ENCODE assay signal across 8 mouse cellular contexts in the genomic region with DNA sequence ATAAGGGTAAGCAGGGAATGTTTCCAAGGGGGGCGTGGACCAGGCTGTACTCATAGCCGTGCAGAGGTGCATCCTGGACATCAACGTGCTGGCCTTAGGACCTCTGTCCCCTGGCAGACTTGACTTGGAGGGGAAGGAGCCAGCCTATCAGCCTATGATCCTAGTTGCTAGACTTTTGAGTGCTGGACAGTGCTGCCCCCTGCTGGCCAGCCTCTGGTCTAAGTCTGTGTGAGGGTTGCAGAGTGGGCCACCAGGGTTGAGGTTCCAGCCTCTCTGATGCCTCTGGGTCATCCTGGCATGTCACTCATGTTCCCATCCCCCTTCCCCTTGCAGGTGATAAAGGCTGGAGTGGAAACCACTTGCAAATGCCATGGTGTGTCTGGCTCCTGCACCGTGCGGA. TPM values are rescaled to one million over a fixed set of nuclear protein-coding genes. Genes with fewer than 3 reads are reported as not detected.
DNase-seq lines count a peak whose midpoint lies in the region; ATAC-seq lines count a peak whose summit lies in the region.

No protein-coding gene starts in this region.

- no peaks in the 10 kb centered on the region for H3K27me3 ChIP-seq in embryonic facial prominence, embryonic 14.5 days (replicated peaks; ENCODE audit: control insufficient read depth, insufficient read depth, low read length)
- 0 out of 2 replicates have a peak, but pooled peaks cover 9% of the 10 kb centered on the region for H3K27me3 ChIP-seq in hindbrain, embryonic 12.5 days
- peaks cover 46% of the 10 kb centered on the region for H3K27me3 ChIP-seq in midbrain, embryonic 12.5 days

- no peak overlapping the region for H3K27ac ChIP-seq in embryonic facial prominence, embryonic 14.5 days (replicated peaks; ENCODE audit: low read depth, low read length)
- no peak overlapping the region for H3K27ac ChIP-seq in hindbrain, embryonic 12.5 days
- 0 out of 2 replicates have a peak overlapping the region, but pooled peaks have one; percentile 70 for H3K27ac ChIP-seq in midbrain, embryonic 12.5 days (replicated peaks)

- H3K36me3 ChIP-seq in embryonic facial prominence, embryonic 14.5 days (ENCODE audit: control insufficient read depth, insufficient read depth, low read length), result 0 out of 2 replicates have a peak, but pooled peaks cover 9% of the 10 kb centered on the region
- H3K36me3 ChIP-seq in hindbrain, embryonic 12.5 days, result no peaks in the 10 kb centered on the region
- H3K36me3 ChIP-seq in midbrain, embryonic 12.5 days, result no peaks in the 10 kb centered on the region

- WGBS in embryonic facial prominence, embryonic 14.5 days, result 44% methylated on average over 5 of the region's 5 CpGs
- WGBS in hindbrain, embryonic 12.5 days, result 48% methylated on average over 5 of the region's 5 CpGs
- 28% methylated on average over 5 of the region's 5 CpGs for WGBS in midbrain, embryonic 12.5 days

- no peaks in the 10 kb centered on the region for H3K9me3 ChIP-seq in embryonic facial prominence, embryonic 14.5 days (ENCODE audit: control insufficient read depth, low read length)
- H3K9me3 ChIP-seq in hindbrain, embryonic 12.5 days (replicated peaks), result no peaks in the 10 kb centered on the region
- no peaks in the 10 kb centered on the region for H3K9me3 ChIP-seq in midbrain, embryonic 12.5 days

- peak; percentile 65; the same call in 1 of the 2 replicates for ATAC-seq in embryonic facial prominence, embryonic 14.5 days (ENCODE audit: low read depth)
- ATAC-seq in hindbrain, embryonic 12.5 days (ENCODE audit: low FRiP score), result 0 out of 2 replicates have a peak, but pooled peaks have one; percentile 32
- 0 out of 2 replicates have a peak, but pooled peaks have one; percentile 45 for ATAC-seq in midbrain, embryonic 12.5 days (ENCODE audit: low FRiP score, low read depth)

- no peak overlapping the region for H3K4me3 ChIP-seq in embryonic facial prominence, embryonic 14.5 days (ENCODE audit: low read depth, low read length)
- H3K4me3 ChIP-seq in hindbrain, embryonic 12.5 days, result no peak overlapping the region
- H3K4me3 ChIP-seq in midbrain, embryonic 12.5 days, result no peak overlapping the region

- H3K9ac ChIP-seq in embryonic facial prominence, embryonic 14.5 days (ENCODE audit: low read depth, low read length), result no peak overlapping the region
- H3K9ac ChIP-seq in hindbrain, embryonic 12.5 days, result no peak overlapping the region
- no peak overlapping the region for H3K9ac ChIP-seq in midbrain, embryonic 12.5 days (replicated peaks)

- no peak overlapping the region for H3K4me2 ChIP-seq in embryonic facial prominence, embryonic 14.5 days (ENCODE audit: low read depth, low read length)
- H3K4me2 ChIP-seq in hindbrain, embryonic 12.5 days (replicated peaks), result no peak overlapping the region
- H3K4me2 ChIP-seq in midbrain, embryonic 12.5 days (replicated peaks), result no peak overlapping the region

- peak; percentile 66 to 74 for DNase-seq in right cerebral cortex, adult 2 months (ENCODE audit: low spot score in 2 of 2)
- no peak for DNase-seq in right cerebral cortex, postnatal 36 days (ENCODE audit: low spot score in 2 of 2)
- DNase-seq in adrenal gland, postnatal 14 days, result peak; percentile 76
- DNase-seq in embryonic facial prominence, embryonic 14.5 days (ENCODE audit: low spot score), result peak; percentile 69
- peak; percentile 57 to 83 for DNase-seq in layer of hippocampus, postnatal 25 days (ENCODE audit: extremely low spot score in 1 of 2, low spot score in 1 of 2)
- DNase-seq in thymus, postnatal 14 days, result peak; percentile 57

- peaks cover 14% of the 10 kb centered on the region; the same call in 1 of the 2 replicates for H3K4me1 ChIP-seq in embryonic facial prominence, embryonic 14.5 days (ENCODE audit: control insufficient read depth, insufficient read depth, low read length)
- H3K4me1 ChIP-seq in hindbrain, embryonic 12.5 days, result peaks cover 16% of the 10 kb centered on the region
- peaks cover 23% of the 10 kb centered on the region for H3K4me1 ChIP-seq in midbrain, embryonic 12.5 days

RNA-seq across cellular contexts. Expression of gene Wnt9a, which starts 23.8 kb away (rescaled TPM):
- 0.98 and 1.1 TPM in 2 replicates for total RNA-seq in adrenal gland, postnatal 14 days (2021)
- polyA plus RNA-seq in embryonic facial prominence, embryonic 14.5 days (2014; fragmentation: Nextera tagmentation; extraction: Ambion mirVana), result 4.8 and 5.8 TPM in 2 replicates
- 6.1 and 6.9 TPM in 2 replicates for polyA plus RNA-seq in hindbrain, embryonic 12.5 days (2016; fragmentation: Nextera tagmentation; extraction: Ambion mirVana)
- total RNA-seq in layer of hippocampus, postnatal 25 days (2021), result 1 to 10 TPM; 3.6 to 6.6 TPM
- polyA plus RNA-seq in midbrain, embryonic 12.5 days (2016; fragmentation: Nextera tagmentation; extraction: Ambion mirVana), result 7.3 and 8.1 TPM in 2 replicates

RNA-seq across cellular contexts. Expression of gene Wnt3a, which starts 40.0 kb away (rescaled TPM):
- total RNA-seq in adrenal gland, postnatal 14 days (2021), result not detected in 2 replicates
- polyA plus RNA-seq in embryonic facial prominence, embryonic 14.5 days (2014; fragmentation: Nextera tagmentation; extraction: Ambion mirVana), result 0.77 and 0.78 TPM in 2 replicates
- 5.0 and 8.0 TPM in 2 replicates for polyA plus RNA-seq in hindbrain, embryonic 12.5 days (2016; fragmentation: Nextera tagmentation; extraction: Ambion mirVana)
- under 1 TPM in 1 of 2 experiments, not detected in 1; 0.10 TPM for total RNA-seq in layer of hippocampus, postnatal 25 days (2021)
- 2.0 and 3.7 TPM in 2 replicates for polyA plus RNA-seq in midbrain, embryonic 12.5 days (2016; fragmentation: Nextera tagmentation; extraction: Ambion mirVana)

RNA-seq across cellular contexts. Expression of gene Prss38, which starts 44.9 kb away (rescaled TPM):
- total RNA-seq in adrenal gland, postnatal 14 days (2021), result not detected in 2 replicates
- not detected in 2 replicates for polyA plus RNA-seq in embryonic facial prominence, embryonic 14.5 days (2014; fragmentation: Nextera tagmentation; extraction: Ambion mirVana)
- polyA plus RNA-seq in hindbrain, embryonic 12.5 days (2016; fragmentation: Nextera tagmentation; extraction: Ambion mirVana), result not detected in 2 replicates
- total RNA-seq in layer of hippocampus, postnatal 25 days (2021), result not detected
- polyA plus RNA-seq in midbrain, embryonic 12.5 days (2016; fragmentation: Nextera tagmentation; extraction: Ambion mirVana), result 0.14 TPM in 1 of 2 replicates, not detected in the other

Comparison
In these comparisons a context has a peak if more than half of its experiments do, and no peak if none do; other contexts are left out.
1. DNase-seq: peak in right cerebral cortex, adult 2 months (2 of 2), adrenal gland, postnatal 14 days (single experiment), embryonic facial prominence, embryonic 14.5 days (single experiment), layer of hippocampus, postnatal 25 days (2 of 2) and thymus, postnatal 14 days (single experiment); none in right cerebral cortex, postnatal 36 days (0 of 2).
2. Peak in every context shown above with its lines, with median percentiles within 50 percentile points of each other: ATAC-seq.